Mouse (Mus musculus) left cerebral cortex, adult 6 months (tissue): ENCODE measurements around the gene Suox. TPM values are rescaled to one million over a fixed set of nuclear protein-coding genes. Genes with fewer than 3 reads are reported as not detected.

Experiments
- long read RNA-seq, 2 experiments: library from polyadenylated mRNA; unstranded; transcript quantifications; one replicate each; pipeline ENCODE4 v2.0.0; 2019 to 2020
- polyA plus RNA-seq: library from polyadenylated mRNA; unstranded; fragments of <200 nt; fragmentation: Nextera tagmentation; gene quantifications from 2 replicates; pipeline ENCODE4 v1.2.3, GENCODE M21; 2021

Gene Suox
- polyA plus RNA-seq: 7.3 and 7.4 TPM in 2 replicates
- long read RNA-seq, experiment 1, transcript Suox-201 (4 exons, 2,497 nt): major isoform, 26 of 34 reads
- long read RNA-seq, experiment 1, partial matches to known transcripts: 4 of 34 reads
- long read RNA-seq, experiment 1, other reads (novel, unspliced or antisense): 4 of 34 reads
- long read RNA-seq, experiment 2, partial matches to known transcripts: 0 of 5 reads
- long read RNA-seq, experiment 2, other reads (novel, unspliced or antisense): 2 of 5 reads

GRCm38 (mm10) chr10:128673763-128674468 lies at the start of gene Suox:
TSS of gene Suox (minus strand) at chr10:128674073.

DNA sequence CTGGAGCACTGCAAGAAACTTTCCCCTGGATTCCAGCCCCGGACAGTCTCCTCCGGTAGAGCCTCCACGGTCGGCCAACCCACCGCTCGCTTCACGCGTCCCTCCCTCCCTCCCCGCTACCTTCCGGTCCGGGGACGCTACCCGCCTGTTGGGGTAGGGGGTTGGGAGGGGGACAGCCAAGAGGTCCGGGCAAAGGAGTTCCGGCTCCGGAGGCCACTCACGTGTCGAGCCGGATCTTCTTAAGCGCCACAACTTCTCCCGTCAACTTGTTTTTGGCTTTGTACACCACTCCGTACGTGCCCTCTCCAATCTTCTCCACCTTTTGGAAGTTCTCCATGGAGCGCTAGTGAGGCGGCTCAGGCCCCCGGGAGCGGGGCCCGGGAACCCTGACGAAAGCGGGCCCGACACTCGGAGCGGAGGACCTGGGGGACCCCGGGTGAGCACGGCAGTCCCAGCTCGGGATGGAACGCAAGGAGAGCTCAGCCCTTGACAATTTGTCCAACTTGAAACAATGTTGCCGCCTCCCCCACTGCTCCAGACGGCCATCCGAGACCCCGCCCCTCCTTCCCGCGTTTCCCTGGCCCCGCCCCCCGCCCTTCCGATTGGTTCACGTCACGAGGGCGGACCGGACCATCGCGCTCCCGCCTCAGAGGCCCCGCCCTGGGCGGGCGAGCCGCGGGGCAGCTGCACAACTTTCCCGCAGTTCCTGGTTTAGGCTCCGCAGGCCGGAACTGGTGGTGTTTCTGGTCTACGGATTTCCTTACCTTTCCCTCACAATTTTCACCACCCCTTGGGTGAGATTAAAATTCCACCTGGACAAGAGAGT lies 30.8 kb upstream of the Suox start, which contains the start of gene Cdk2:
TSS of gene Cdk2 (minus strand) at position 541 of the 826 bp plus-strand sequence.

GRCm38 (mm10) chr10:128703895-128704294 lies 30.0 kb upstream of the Suox start, which contains the start of gene Pmel:
TSS of gene Pmel (plus strand) at chr10:128704195.

DNA sequence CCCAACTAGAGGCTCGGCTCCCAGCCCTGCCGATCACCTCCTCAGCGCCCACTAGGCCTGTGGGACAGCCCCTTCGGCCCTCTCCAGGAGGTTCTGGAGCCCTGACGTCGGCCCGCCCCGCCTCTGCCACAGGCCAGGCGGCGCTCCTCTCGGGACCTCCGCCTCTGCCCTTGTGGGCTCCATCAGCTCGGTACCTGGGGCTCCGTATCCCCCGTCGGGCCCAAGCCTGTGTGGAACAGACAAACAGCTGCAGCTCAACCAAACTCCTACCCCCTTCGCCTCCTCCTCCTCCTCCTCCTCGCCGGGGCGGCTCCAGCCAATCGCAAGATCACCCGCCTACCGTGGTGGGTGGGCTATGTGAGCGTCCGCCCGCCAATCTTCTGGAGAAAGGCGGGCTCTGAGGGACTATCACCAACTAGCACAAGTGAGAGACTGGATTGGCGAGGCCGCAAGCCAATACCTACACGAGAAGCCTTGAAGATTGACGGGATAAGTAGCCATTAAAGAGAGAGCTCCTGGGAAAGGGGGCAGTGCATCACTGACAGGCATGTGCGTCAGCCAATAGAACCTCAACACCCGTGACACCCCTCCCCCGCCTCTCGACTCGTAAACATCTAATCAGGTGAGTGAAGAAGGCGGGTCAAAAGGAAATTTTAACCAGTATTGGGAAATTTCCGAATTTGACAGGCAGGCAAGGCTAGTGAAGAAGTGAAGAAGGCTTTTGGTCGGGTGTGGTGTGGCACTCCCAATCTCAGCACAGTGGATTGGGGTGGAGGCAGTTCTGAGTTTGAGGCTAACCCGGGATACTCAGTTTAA lies 22.3 kb upstream of the Suox start, which contains the start of gene Rab5b:
TSS of gene Rab5b (minus strand) at position 273 of the 816 bp plus-strand sequence.

GRCm38 (mm10) chr10:128645111-128646011 lies 28.5 kb downstream of the Suox start, which contains the start of gene Ikzf4:
TSS of gene Ikzf4 (minus strand) at chr10:128645991.

GRCm38 (mm10) chr10:128626311-128627310 lies 47.3 kb downstream of the Suox start, which contains the start of gene Rps26:
TSS of gene Rps26 (minus strand) at chr10:128626747.

Other genes with a start within 250 kb of the Suox start
- 61.2 and 108 TPM in 2 replicates for gene Smarcc2, start 214.8 kb downstream of the Suox start, polyA plus RNA-seq
- 1,011 and 1,043 TPM in 2 replicates for gene Myl6, start 179.9 kb downstream of the Suox start, polyA plus RNA-seq
- gene Myl6b, start 175.4 kb downstream of the Suox start, polyA plus RNA-seq: 2.5 and 5.2 TPM in 2 replicates
- gene Esyt1, start 148.2 kb downstream of the Suox start, polyA plus RNA-seq: 2.4 and 3.7 TPM in 2 replicates
- gene Zc3h10, start 126.3 kb downstream of the Suox start, polyA plus RNA-seq: 6.2 and 7.6 TPM in 2 replicates
- gene Rpl41, start 124.8 kb downstream of the Suox start, polyA plus RNA-seq: 7,009 and 7,293 TPM in 2 replicates
- gene Pa2g4, start 108.1 kb downstream of the Suox start, polyA plus RNA-seq: 45.7 and 60.1 TPM in 2 replicates
- 1.4 and 1.7 TPM in 2 replicates for gene Erbb3, start 84.4 kb downstream of the Suox start, polyA plus RNA-seq
- gene Rps26, start 47.3 kb downstream of the Suox start, polyA plus RNA-seq: 1,144 and 1,161 TPM in 2 replicates
- gene Ikzf4, start 28.1 kb downstream of the Suox start, polyA plus RNA-seq: 3.2 and 6.0 TPM in 2 replicates
- 45.1 and 76.1 TPM in 2 replicates for gene Rab5b, start 22.2 kb upstream of the Suox start, polyA plus RNA-seq
- 0.31 and 0.96 TPM in 2 replicates for gene Pmel, start 30.1 kb upstream of the Suox start, polyA plus RNA-seq
- 1.3 TPM in 2 replicates for gene Cdk2, start 31.0 kb upstream of the Suox start, polyA plus RNA-seq
- gene Dgka, start 70.8 kb upstream of the Suox start, polyA plus RNA-seq: 4.4 and 4.6 TPM in 2 replicates
- gene Pym1, start 73.8 kb upstream of the Suox start, polyA plus RNA-seq: 6.4 and 11.2 TPM in 2 replicates
- gene Mmp19, start 116.8 kb upstream of the Suox start, polyA plus RNA-seq: 0.12 and 0.13 TPM in 2 replicates
- 16.9 and 25.3 TPM in 2 replicates for gene Dnajc14, start 130.0 kb upstream of the Suox start, polyA plus RNA-seq
- 3.4 and 3.7 TPM in 2 replicates for gene Tmem198b, start 130.3 kb upstream of the Suox start, polyA plus RNA-seq
- gene Sarnp, start 143.3 kb upstream of the Suox start, polyA plus RNA-seq: 113 and 124 TPM in 2 replicates
- gene Ormdl2, start 147.6 kb upstream of the Suox start, polyA plus RNA-seq: 21.7 and 22.4 TPM in 2 replicates
- gene Gdf11, start 217.6 kb upstream of the Suox start, polyA plus RNA-seq: 2.9 and 4.7 TPM in 2 replicates
- gene Cd63, start 226.9 kb upstream of the Suox start, polyA plus RNA-seq: 156 and 164 TPM in 2 replicates
- gene Rdh5, start 248.8 kb upstream of the Suox start, polyA plus RNA-seq: 7.4 and 8.4 TPM in 2 replicates
- gene Bloc1s1, start 250.0 kb upstream of the Suox start, polyA plus RNA-seq: 336 and 357 TPM in 2 replicates